Mouse (Mus musculus) kidney, adult 2 months (tissue): Measurements from ENCODE around the gene Wfikkn1.

ENCODE experiments used
- CTCF ChIP-seq: fragments of 200-500 bp; conservative IDR thresholded peaks from 2 replicates; pipeline ENCODE4 v1.5.1; 2011; ENCODE audit warnings: low read depth, mild to moderate bottlenecking, control low read depth, low read length, moderate library complexity, mixed read lengths; ENCODE audit not compliant: insufficient read depth, insufficient read length
- POLR2A ChIP-seq: fragments of 200-500 bp; IDR thresholded peaks from one replicate; pipeline ENCODE4 v1.6.1; 2011; ENCODE audit warnings: low read depth, low read length, control low read depth

DNA sequence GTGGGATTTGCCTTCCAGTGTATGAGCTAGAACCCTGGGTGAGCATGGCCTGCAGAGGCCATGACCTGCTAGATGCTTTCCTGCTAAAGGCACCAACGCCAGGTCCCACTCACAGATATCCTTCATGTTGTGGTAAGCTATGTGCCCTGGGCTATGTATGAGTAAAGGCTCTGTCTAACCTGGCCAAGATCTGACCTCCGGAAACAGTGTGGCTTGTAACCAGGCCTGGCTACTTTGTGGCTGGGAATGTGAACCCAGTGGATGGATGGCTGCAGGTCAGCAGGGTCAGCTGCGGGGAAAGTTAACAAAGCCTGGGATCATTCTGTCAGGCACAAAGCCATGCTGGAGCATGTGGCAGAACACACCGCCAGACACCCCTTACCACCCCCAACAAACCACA is 1.0 kb upstream of the Wfikkn1 start:
- TF ChIP-seq CTCF (no peak), POLR2A (no peak)
